8 mouse cellular contexts compared by ENCODE assay signal in the genomic region with DNA sequence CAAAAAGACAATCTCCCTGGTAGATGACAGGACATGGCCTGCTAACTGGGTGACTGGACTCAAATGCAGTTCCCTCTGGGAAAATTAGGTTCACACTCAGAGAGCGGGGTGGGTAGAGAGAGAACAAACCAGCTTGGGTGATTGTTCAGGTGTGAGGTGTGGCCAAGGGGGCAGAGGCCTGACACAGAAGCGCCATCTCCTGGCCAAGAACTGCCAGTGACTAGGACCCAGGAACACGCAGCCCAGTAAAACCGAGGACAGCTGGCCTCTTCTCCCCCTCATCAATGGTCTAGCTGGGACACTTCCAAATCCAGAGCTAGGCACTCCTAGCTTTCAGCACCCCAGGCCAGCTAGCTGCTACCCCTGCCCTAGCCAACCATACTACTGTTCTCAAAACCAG. TPM values are rescaled to one million over a fixed set of nuclear protein-coding genes. Genes with fewer than 3 reads are reported as not detected.
DNase-seq lines count a peak whose midpoint lies in the region; ATAC-seq and TF ChIP-seq lines count a peak whose summit lies in the region.

No protein-coding gene starts in this region.

- H3K27ac ChIP-seq in heart, adult 2 months: no peak overlapping the region
- no peak overlapping the region for H3K27ac ChIP-seq in forebrain, embryonic 14.5 days (ENCODE audit: low read depth, low read length)
- H3K27ac ChIP-seq in olfactory bulb, adult 2 months (ENCODE audit: insufficient read depth, low read depth, low read length): no peak overlapping the region

- intact Hi-C loops in heart, adult 2 months (cut with DNase I): loop anchor here (1.0 to 5.0 kb wide), 3 partner anchors 77 to 277 kb away; no protein-coding TSS in a partner anchor
- intact Hi-C loops in heart, postnatal 25 days (cut with DNase I): loop anchor here (1.0 to 2.0 kb wide), 3 partner anchors 77 to 278 kb away; no protein-coding TSS in a partner anchor

- peak; percentile 49 to 68 for DNase-seq in heart, adult 2 months
- DNase-seq in heart, postnatal 25 days (ENCODE audit: low spot score): no peak
- peak; percentile 29 for DNase-seq in urinary bladder, postnatal 14 days (ENCODE audit: low spot score)
- DNase-seq in urinary bladder, postnatal 10 days (ENCODE audit: low spot score): no peak
- DNase-seq in forebrain, embryonic 14.5 days (ENCODE audit: low spot score): peak; percentile 11
- peak; percentile 73 to 78 for DNase-seq in kidney, postnatal 4 days

- H3K36me3 ChIP-seq in heart, adult 2 months (ENCODE audit: control insufficient read depth, insufficient read depth, low read length): no peaks in the 10 kb centered on the region
- H3K36me3 ChIP-seq in forebrain, embryonic 14.5 days (ENCODE audit: control insufficient read depth, insufficient read depth, low read length): no peaks in the 10 kb centered on the region

- H3K9me3 ChIP-seq in forebrain, embryonic 14.5 days (replicated peaks; ENCODE audit: control insufficient read depth, low read length): no peaks in the 10 kb centered on the region

- WGBS in heart, adult 2 months: 3% methylated on average over 4 of the region's 4 CpGs
- WGBS in forebrain, embryonic 14.5 days: 8% methylated on average over 4 of the region's 4 CpGs
- 35% methylated on average over 4 of the region's 4 CpGs for WGBS in olfactory bulb, adult 2 months

- no peak for ATAC-seq in forebrain, embryonic 14.5 days
- ATAC-seq in activated CD4-positive, CD25-positive, alpha-beta regulatory T cell, adult 4 months: no peak

- no peaks in the 10 kb centered on the region for H3K79me2 ChIP-seq in heart, adult 2 months (replicated peaks; ENCODE audit: control insufficient read depth, insufficient read depth, low read length)

- peak; percentile 92 for TF ChIP-seq CTCF in heart, adult 2 months (IDR thresholded peaks at IDR 0.05)
- TF ChIP-seq CTCF in olfactory bulb, adult 2 months (IDR thresholded peaks at IDR 0.05; ENCODE audit: insufficient read depth, low read depth, low read length): peak; percentile 45; the same call in 1 of the 2 replicates

- TF ChIP-seq POLR2A in heart, adult 2 months (IDR thresholded peaks at IDR 0.05; ENCODE audit: insufficient read depth, low read depth, low read length): no peak
- no peak for TF ChIP-seq POLR2A in olfactory bulb, adult 2 months (IDR thresholded peaks at IDR 0.05; ENCODE audit: insufficient read depth, low read depth, low read length)

- no peaks in the 10 kb centered on the region for H3K4me1 ChIP-seq in heart, adult 2 months (ENCODE audit: control insufficient read depth, insufficient read depth, low read length)
- peaks cover 6% of the 10 kb centered on the region; the same call in 1 of the 2 replicates for H3K4me1 ChIP-seq in forebrain, embryonic 14.5 days (ENCODE audit: control insufficient read depth, insufficient read depth, low read length)
- H3K4me1 ChIP-seq in olfactory bulb, adult 2 months (ENCODE audit: control insufficient read depth, insufficient read depth, low read length): peaks cover 7% of the 10 kb centered on the region

- peaks cover 6% of the 10 kb centered on the region for H3K27me3 ChIP-seq in heart, adult 2 months (ENCODE audit: control insufficient read depth, insufficient read depth, low read length)
- peaks cover 16% of the 10 kb centered on the region for H3K27me3 ChIP-seq in forebrain, embryonic 14.5 days (replicated peaks; ENCODE audit: control insufficient read depth, insufficient read depth, low read length)

- H3K9ac ChIP-seq in heart, adult 2 months (ENCODE audit: low read depth, low read length): no peak overlapping the region
- H3K9ac ChIP-seq in forebrain, embryonic 14.5 days (ENCODE audit: low read length): no peak overlapping the region

- no peak overlapping the region for H3K4me3 ChIP-seq in heart, adult 2 months
- no peak overlapping the region for H3K4me3 ChIP-seq in forebrain, embryonic 14.5 days (ENCODE audit: low read depth, low read length)
- no peak overlapping the region for H3K4me3 ChIP-seq in olfactory bulb, adult 2 months (ENCODE audit: insufficient read depth, low read depth, low read length)

- TF ChIP-seq EP300 in heart, adult 2 months (IDR thresholded peaks at IDR 0.05; ENCODE audit: insufficient read depth, low read depth, low read length): peak; percentile 69; the same call in 1 of the 2 replicates

- no peak overlapping the region for H3K4me2 ChIP-seq in forebrain, embryonic 14.5 days (ENCODE audit: low read length)

RNA-seq across cellular contexts. Expression of gene Oxtr, which starts 5.4 kb away (rescaled TPM):
- total RNA-seq in heart, adult 2 months (2021): under 1 TPM; 0.18 to 0.21 TPM
- 0.10 and 0.18 TPM in 2 replicates for polyA plus RNA-seq in heart, adult 2 months (2012; rRNA removed)
- under 1 TPM; 0.31 to 0.48 TPM for total RNA-seq in heart, postnatal 25 days (2021)
- 0.39 and 0.70 TPM in 2 replicates for polyA plus RNA-seq in forebrain, embryonic 14.5 days (2014; fragmentation: Nextera tagmentation; extraction: Ambion mirVana)
- not detected in 2 replicates for polyA plus RNA-seq in olfactory bulb, adult 2 months (2012; ENCODE audit: insufficient read depth, insufficient read length, low replicate concordance, missing spikeins)
- not detected for polyA plus RNA-seq in activated CD4-positive, CD25-positive, alpha-beta regulatory T cell, adult 4 months (2017; shearing (Covaris generic))

RNA-seq across cellular contexts. Expression of gene Cav3, which starts 25.0 kb away (rescaled TPM):
- total RNA-seq in heart, adult 2 months (2021): 10 to 100 TPM; 70.8 to 82.8 TPM
- 144 and 172 TPM in 2 replicates for polyA plus RNA-seq in heart, adult 2 months (2012; rRNA removed)
- total RNA-seq in heart, postnatal 25 days (2021): 100 to 1,000 TPM; 115 to 120 TPM
- polyA plus RNA-seq in forebrain, embryonic 14.5 days (2014; fragmentation: Nextera tagmentation; extraction: Ambion mirVana): not detected in 2 replicates
- polyA plus RNA-seq in olfactory bulb, adult 2 months (2012; ENCODE audit: insufficient read depth, insufficient read length, low replicate concordance, missing spikeins): not detected in 2 replicates
- not detected for polyA plus RNA-seq in activated CD4-positive, CD25-positive, alpha-beta regulatory T cell, adult 4 months (2017; shearing (Covaris generic))

Comparison
In these comparisons a context has a peak if more than half of its experiments do, and no peak if none do; other contexts are left out.
1. DNase-seq: peak in heart, adult 2 months (2 of 2), urinary bladder, postnatal 14 days (single experiment), forebrain, embryonic 14.5 days (single experiment) and kidney, postnatal 4 days (2 of 2); none in heart, postnatal 25 days (single experiment) and urinary bladder, postnatal 10 days (single experiment).
2. RNA of gene Cav3, which starts 25.0 kb away (polyA plus RNA-seq): 144 to 172 TPM in heart, adult 2 months; not detected in forebrain, embryonic 14.5 days, not detected in olfactory bulb, adult 2 months and not detected in activated CD4-positive, CD25-positive, alpha-beta regulatory T cell, adult 4 months; every median in the first group is over 100 times any median in the second.